Comparison of ENCODE assay signal across 8 mouse cellular contexts in the genomic region with DNA sequence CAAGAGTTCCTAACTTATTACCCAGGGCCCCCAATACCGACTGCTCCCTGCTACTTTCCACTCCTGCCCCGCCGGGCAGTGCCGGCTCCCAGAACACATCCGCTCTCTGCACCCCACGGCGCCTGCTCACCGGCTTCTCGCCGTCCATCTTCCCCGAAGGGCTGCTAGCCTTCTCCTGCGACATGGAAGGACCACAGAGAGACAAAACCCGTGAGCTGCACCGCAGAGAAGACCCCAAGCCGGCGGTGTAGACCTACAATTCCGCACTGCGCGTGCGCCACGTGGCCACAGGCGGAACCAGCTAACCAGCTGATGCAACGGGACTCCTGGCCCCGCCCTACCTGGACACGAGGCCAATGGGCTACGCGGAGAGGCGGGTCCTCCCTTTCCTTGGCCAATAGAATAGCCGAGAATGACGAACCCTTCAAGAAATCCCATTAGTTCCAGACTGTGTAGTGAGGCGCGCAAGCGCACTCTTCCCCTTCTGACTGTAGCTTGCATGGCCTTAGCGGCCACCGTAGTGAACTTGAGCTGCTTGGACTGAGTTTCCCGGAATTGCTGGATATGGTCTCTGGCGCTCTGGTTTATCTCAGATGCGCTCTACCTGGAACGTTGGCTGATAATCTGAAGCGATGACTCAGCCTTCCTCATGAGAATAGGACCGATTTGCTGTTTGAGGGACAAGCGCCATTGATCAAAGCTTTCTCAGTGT. TPM values are rescaled to one million over a fixed set of nuclear protein-coding genes. Genes with fewer than 3 reads are reported as not detected.
DNase-seq lines count a peak whose midpoint lies in the region; ATAC-seq lines count a peak whose summit lies in the region.

A gene (minus strand): TSS at position 310 of the 712 bp plus-strand sequence.

- peak within 1 kb of the TSS; percentile 89 for H3K9ac ChIP-seq in hindbrain, embryonic 16.5 days (ENCODE audit: low read depth, low read length)

- peak; percentile 100 for ATAC-seq in hindbrain, embryonic 16.5 days

- H3K27ac ChIP-seq in hindbrain, embryonic 16.5 days (ENCODE audit: low read depth, low read length), result peak within 1 kb of the TSS; percentile 78
- peak within 1 kb of the TSS; percentile 61 for H3K27ac ChIP-seq in macrophage

- DNase-seq in WW6 (ENCODE audit: low read depth, low spot score), result peak; percentile 95
- peak; percentile 84 to 96 for DNase-seq in cerebellum, postnatal 4 days (ENCODE audit: low spot score in 2 of 2)
- DNase-seq in gastrocnemius, adult 18-20 months (ENCODE audit: low spot score), result peak; percentile 98
- peak; percentile 95 to 99 for DNase-seq in left cerebral cortex, adult 18-20 months (ENCODE audit: low spot score in 2 of 2)
- peak; percentile 98 for DNase-seq in right cerebral cortex, adult 18-20 months
- DNase-seq in urinary bladder, postnatal 10 days (ENCODE audit: low spot score), result peak; percentile 80

- peak within 1 kb of the TSS; percentile 95 for H3K4me2 ChIP-seq in hindbrain, embryonic 16.5 days (ENCODE audit: low read length)

- peaks cover 10% of the 10 kb centered on the region for H3K4me1 ChIP-seq in hindbrain, embryonic 16.5 days (ENCODE audit: control insufficient read depth, insufficient read depth, low read depth, low read length)

- peaks cover 44% of the 10 kb centered on the region for H3K79me2 ChIP-seq in macrophage (ENCODE audit: inconsistent target)

- no peaks in the 10 kb centered on the region for H3K9me3 ChIP-seq in hindbrain, embryonic 16.5 days (ENCODE audit: control insufficient read depth, low read length)

- peak within 1 kb of the TSS; percentile 89 for H3K4me3 ChIP-seq in hindbrain, embryonic 16.5 days (ENCODE audit: low read length)
- H3K4me3 ChIP-seq in macrophage (ENCODE audit: inconsistent target), result peak within 1 kb of the TSS; percentile 95

- 1% methylated on average over 41 of the region's 42 CpGs for WGBS in hindbrain, embryonic 16.5 days
- WGBS in macrophage (ENCODE audit: missing documents), result under 1% methylated on average over 41 of the region's 42 CpGs

- peaks cover 3% of the 10 kb centered on the region for H3K36me3 ChIP-seq in hindbrain, embryonic 16.5 days (ENCODE audit: control insufficient read depth, insufficient read depth, low read length)
- no peaks in the 10 kb centered on the region for H3K36me3 ChIP-seq in macrophage (ENCODE audit: inconsistent target)

- peaks cover 4% of the 10 kb centered on the region; the same call in 1 of the 2 replicates for H3K27me3 ChIP-seq in hindbrain, embryonic 16.5 days (replicated peaks; ENCODE audit: control insufficient read depth, insufficient read depth, low read length)

RNA-seq across cellular contexts. Expression of the gene that starts here (rescaled TPM):
- total RNA-seq in gastrocnemius, adult 18-20 months (2021), result 10 to 100 TPM; 32.8 to 37.9 TPM
- polyA plus RNA-seq in hindbrain, embryonic 16.5 days (2015; fragmentation: Nextera tagmentation; extraction: Ambion mirVana), result 45.3 and 45.6 TPM in 2 replicates
- 10 to 100 TPM; 28.7 to 32.9 TPM for total RNA-seq in left cerebral cortex, adult 18-20 months (2021)
- 10 to 100 TPM in 24 of 26 experiments, 1 to 10 TPM in 2; 2.8 to 58.0 (median 33.7) TPM for total RNA-seq in macrophage (2018; cell fraction: chromatin; rRNA removed)
- total RNA-seq in macrophage (2018; cell fraction: cytosol; rRNA removed), result 10 to 100 TPM; 13.3 to 28.4 (median 20.0) TPM
- total RNA-seq in macrophage (2018; cell fraction: nucleus; rRNA removed), result 10 to 100 TPM in 25 of 26 experiments, 1 to 10 TPM in 1; 8.5 to 43.9 (median 25.4) TPM
- polyA plus RNA-seq in macrophage (2018), result 17.1 to 37.5 TPM (median 30.6 TPM) in 3 replicates

Comparison
In these comparisons a context has a peak if more than half of its experiments do, and no peak if none do; other contexts are left out.
1. Peak in every context shown above with its lines: DNase-seq, ATAC-seq, H3K4me3 ChIP-seq and H3K27ac ChIP-seq.